Mouse (Mus musculus): ENCODE results near the gene Rps21.

Rps21 gene

GRCm38 (mm10) chr2:180289440-180290108 lies 32.4 kb downstream of the Rps21 start, which contains the start of gene Rbbp8nl:
TSS of gene Rbbp8nl (minus strand) at chr2:180289879.
- peak; percentile 67 to 79 for DNase-seq (ENCODE audit: low spot score in 2 of 2)

GRCm38 (mm10) chr2:180290503-180290902 lies 33.3 kb downstream of the Rps21 start:
- DNase-seq (ENCODE audit: low spot score in 2 of 2) = no peak

- DNase-seq (ENCODE audit: low spot score in 2 of 2) = no peak
Observed at GRCm38 (mm10) chr2:180291566-180291965, 34.4 kb downstream of the Rps21 start.

DNA sequence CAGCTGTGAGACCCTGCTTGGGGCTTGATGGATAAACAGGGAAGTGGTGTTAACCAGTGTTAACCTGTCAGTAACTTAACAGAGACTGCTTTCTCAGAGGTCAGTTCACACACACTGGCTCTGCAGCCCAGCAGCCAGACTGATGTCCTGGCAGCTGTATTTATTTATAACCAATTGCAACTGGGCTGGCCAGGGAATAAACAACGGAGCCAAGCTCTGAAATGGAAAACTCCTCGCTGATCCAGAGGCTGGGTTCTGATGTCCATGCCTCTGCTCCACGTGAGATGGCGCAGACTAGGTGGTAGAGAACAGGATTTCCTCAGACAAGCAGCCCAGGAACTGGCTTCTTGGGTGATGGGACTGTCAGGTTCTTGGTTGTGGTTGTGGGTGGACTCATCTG lies 34.8 kb downstream of the Rps21 start:
- no peak for DNase-seq (ENCODE audit: low spot score in 2 of 2)

DNA sequence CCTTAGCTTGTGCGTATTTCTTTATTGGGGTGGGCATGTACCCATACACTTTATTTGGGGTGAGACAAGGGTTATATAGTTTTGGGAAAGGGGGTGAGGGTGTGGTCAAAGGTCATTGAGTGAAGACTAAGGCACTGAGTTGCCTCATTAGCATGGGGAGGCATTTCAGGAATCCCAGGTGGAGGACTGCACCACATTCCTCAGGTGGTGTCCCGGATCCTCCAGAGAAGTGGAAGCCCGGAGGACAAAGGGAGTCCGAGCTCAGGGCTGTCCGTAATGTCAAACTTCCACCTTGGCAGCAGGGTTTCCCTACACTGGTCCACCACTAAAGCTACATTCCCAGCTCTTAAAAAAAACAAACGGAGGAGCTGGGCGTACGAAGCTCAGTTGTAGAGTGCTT lies 35.7 kb downstream of the Rps21 start:
- DNase-seq (ENCODE audit: low spot score in 2 of 2) = no peak

DNA sequence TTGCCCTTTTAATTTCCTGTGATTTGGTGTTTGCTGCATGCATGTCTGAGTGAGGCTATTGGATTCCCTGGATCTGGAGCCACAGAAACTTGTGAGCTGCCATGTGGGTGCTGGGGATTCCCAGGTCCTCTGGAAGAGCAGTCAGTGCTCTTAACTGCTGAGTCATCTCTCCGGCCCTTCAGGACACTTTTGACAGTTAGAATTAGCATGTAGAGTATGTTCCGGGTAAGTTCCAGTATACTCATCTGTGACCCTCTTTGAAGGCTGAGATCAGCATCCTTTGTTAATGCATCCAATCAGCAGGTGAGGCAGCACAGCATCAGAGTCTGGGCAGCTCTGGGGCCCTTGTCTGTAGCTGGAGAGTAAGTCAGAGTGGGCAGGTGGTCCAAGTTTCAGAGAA lies 43.1 kb downstream of the Rps21 start:
- DNase-seq (ENCODE audit: low spot score in 2 of 2) = no peak

DNA sequence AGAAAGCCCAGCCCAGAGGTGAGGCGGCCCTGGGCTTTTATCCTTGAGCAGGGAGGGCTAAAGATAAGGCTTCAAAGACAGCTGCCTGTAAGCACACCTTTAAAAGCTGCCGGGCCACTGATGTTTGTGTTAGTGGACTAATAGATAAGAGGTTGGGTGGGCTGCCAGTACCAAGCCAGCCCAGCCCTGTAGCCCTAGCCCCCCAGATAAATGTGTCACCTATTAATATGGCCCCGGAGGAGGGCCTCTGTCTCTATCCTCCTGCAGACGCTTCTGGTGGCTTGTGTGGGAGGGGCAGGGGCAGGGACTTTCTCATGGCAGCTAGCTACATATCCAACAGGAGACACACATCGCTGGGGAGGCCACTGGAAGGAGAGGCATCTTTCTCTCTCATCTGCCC lies 43.6 kb downstream of the Rps21 start:
- DNase-seq (ENCODE audit: low spot score in 2 of 2) = no peak

- DNase-seq (ENCODE audit: low spot score in 2 of 2) = no peak
Observed at GRCm38 (mm10) chr2:180302201-180302600, 45.0 kb downstream of the Rps21 start.

GRCm38 (mm10) chr2:180303468-180303867 lies 46.3 kb downstream of the Rps21 start:
- DNase-seq (ENCODE audit: low spot score in 2 of 2) = no peak

GRCm38 (mm10) chr2:180304554-180304953 lies 47.4 kb downstream of the Rps21 start:
- DNase-seq (ENCODE audit: low spot score in 2 of 2) = no peak

- DNase-seq (ENCODE audit: low spot score in 2 of 2) = no peak
Observed at GRCm38 (mm10) chr2:180305490-180305889, 48.3 kb downstream of the Rps21 start.

DNA sequence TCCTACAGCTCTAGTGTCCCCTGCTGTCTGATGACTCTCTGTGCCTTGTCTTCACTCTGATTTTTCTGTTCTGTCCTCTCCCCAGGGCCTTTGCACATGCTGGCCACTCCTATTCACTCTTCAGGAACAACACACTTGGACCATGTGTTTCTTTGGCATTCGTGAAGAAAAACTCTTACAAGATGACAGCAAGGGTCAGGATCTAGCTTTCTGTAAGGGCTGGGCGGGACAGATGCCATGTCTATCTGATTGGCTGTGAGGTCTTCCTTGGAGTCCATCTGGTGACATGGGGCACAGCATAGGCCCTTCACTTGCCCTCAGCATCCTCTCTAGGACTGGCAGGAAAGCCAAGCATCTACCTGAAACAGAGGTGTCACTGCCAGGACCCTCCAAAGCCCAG lies 48.8 kb downstream of the Rps21 start:
- no peak for DNase-seq (ENCODE audit: low spot score in 2 of 2)

- peak; percentile 49 to 63 for DNase-seq (ENCODE audit: low spot score in 2 of 2)
Observed at GRCm38 (mm10) chr2:180306423-180307168, 49.4 kb downstream of the Rps21 start.

GRCm38 (mm10) chr2:180307680-180308079 lies 50.5 kb downstream of the Rps21 start:
- no peak for DNase-seq (ENCODE audit: low spot score in 2 of 2)

Data from urinary bladder, postnatal 4 days (tissue).